Mouse (Mus musculus): ENCODE results near the gene Fgr.

Gene Fgr

DNA sequence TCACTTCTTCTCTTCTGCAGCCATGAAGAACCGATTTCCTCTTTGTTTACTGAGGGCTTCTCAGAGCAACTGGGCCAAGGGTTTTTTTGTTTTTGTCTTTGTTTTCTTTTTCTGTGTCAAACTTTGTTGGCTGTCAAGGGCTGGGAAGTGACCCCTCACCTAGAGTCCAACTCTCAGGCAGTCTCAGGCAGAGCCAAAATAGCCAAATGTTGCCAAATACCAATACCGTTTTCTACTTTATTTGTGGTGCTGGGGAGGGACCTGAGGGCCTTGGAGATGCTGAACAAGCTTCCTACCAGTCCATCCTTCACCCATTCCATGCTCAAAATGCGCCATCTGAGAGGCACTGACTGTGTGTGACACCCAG, 14.2 kb upstream of the Fgr start:
- no peak for DNase-seq

DNA sequence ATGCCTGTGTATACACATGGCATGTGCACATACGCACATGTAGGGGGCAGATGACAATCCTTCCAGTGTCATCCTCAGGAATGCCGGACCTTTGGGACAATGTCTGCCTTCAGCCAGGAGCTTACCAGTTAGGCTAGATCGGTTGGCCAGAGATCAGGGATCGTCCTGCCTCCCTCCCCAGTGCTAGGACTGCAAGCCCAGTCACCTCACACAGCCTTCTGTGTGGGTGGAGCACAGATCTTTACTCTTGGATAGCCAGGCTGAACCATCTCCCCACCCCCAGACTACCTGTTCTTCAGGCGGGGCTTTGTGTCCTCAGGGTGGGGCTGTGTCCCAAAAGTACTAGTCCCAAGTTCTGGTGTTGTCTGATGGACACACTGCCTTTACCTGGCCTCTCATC, 13.6 kb upstream of the Fgr start:
- no peak for DNase-seq

DNA sequence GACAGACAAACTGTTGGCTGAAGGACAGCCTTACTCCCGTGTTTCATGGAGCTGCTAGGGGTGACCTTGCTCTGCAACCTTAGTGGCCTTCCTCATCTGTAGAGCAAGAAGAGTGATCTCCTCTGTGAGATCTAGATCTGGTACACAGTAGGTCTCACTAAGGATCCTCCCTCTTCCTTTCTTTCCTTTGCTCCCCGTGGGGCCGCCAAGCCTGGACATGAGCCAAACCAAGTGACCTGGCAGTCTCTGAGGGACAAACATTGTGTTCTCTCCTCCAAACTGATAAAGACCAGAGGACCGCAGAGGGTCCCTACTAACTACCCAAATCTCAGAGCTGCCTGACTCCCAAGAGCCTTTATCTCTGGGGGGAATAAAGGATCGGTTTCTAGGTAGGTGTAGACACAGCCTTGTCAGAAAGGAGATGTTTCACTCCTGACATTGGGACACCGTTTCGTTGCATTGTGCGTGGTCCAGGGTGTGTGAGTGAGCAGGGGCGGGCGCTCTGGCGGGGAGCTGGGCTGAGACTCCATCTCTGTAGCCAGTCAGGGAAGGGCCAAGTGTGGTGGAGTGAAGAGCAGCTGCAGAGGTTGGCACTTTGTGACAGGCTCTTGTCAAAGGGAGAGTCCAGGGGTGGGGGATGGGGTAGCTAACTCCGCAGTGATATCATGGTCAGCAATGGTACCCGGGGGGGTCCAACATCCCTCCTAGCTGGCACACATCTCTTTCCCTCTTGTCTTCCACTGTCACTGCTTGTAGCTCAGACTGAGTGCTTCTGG, 12.8 kb upstream of the Fgr start:
- DNase-seq: no peak

DNA sequence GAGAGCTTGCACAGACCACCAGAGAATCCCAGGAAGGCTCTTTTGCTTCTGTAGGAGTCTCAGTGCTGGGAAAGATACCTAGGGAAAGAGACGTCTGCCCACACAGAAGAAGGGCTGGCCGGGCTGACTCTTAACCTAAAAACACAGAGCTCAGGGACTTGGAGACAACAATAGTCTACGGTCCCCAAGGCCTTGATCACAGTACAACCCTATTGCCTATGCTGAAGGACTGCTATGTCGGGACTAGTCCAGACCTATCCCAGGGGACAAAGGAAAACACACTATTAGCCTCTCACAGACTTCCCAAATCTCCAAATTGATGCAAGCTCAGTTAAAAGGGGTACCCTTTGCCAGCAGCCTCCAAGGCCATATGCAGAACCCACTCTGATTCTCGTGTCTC, 12.0 kb upstream of the Fgr start:
- DNase-seq: no peak

DNA sequence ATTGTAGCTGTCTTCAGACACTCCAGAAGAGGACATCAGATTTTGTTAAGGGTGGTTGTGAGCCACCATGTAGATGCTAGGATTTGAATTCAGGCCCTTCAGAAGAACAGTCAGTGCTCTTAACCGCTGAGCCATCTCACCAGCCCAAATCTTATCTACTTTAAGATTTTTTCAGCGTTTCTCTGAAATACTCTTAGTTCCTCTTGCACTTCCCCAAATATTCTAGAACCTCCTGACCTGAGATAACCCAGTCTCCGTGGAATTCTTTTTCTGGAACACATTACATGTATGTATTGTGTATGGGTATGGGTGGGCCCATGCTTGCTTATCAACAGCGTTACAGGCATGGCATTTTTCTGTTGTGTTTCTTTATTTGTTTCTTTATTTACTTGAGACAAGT, 11.3 kb upstream of the Fgr start:
- no peak for DNase-seq

DNA sequence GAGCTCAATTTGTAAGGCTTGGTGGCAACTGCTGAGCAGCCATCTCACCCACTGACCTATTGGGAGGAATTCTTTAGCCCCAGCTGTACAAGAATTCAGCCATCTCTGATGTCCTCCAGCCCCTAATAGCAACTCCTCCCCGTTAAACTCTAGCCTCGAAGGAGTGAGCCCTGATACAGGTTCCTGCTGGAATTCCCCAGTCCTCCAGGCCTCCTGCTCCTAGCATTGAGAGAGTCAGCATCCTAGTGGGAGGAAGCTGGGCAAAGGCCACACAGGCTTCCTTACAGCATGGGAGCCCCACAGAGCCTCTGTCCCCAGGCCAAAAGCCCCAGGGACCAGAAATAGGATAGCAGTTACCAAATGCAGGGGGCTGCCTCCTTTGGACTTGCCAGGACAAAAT, 10.5 kb upstream of the Fgr start:
- DNase-seq: no peak

DNA sequence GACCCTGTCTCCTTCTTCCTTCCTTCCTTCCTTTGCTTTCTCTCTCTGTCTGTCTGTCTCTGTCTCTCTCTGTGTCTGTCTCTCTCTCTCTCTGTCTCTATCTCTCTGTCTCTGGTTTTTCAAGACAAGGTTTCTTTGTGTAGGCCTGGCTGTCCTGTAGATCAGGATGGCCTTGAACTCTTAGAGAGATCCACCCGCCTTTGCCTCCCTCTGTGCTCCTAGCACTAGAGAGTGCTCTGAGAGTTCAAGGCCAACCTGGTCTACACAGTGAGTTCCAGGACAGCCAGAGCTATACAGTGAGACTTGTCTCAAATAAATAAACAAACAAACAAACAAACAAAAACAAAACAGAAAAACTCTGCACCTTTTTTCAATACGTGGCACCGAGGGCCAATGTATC, 9.8 kb upstream of the Fgr start:
- no peak for DNase-seq

DNA sequence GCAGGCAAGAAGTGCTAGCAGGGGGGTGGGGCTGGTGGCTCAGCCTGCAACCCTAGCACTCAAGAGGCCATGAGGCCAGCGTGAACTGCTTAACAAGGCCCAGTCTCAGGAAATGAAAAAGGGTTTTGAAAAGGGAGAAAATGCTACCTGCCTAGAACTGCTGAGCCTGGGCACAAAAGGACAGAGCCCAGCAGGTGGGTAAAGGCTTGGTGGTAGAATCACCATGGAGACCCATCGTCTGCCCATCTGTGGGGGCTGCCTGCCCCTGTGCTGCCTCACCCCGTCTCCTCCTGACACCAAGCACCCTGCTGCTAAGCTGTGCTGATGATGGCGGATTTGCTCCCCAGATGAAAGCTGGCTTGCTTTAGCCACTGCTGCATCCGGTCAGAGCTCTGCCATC, 9.4 kb upstream of the Fgr start:
- no peak for DNase-seq

DNA sequence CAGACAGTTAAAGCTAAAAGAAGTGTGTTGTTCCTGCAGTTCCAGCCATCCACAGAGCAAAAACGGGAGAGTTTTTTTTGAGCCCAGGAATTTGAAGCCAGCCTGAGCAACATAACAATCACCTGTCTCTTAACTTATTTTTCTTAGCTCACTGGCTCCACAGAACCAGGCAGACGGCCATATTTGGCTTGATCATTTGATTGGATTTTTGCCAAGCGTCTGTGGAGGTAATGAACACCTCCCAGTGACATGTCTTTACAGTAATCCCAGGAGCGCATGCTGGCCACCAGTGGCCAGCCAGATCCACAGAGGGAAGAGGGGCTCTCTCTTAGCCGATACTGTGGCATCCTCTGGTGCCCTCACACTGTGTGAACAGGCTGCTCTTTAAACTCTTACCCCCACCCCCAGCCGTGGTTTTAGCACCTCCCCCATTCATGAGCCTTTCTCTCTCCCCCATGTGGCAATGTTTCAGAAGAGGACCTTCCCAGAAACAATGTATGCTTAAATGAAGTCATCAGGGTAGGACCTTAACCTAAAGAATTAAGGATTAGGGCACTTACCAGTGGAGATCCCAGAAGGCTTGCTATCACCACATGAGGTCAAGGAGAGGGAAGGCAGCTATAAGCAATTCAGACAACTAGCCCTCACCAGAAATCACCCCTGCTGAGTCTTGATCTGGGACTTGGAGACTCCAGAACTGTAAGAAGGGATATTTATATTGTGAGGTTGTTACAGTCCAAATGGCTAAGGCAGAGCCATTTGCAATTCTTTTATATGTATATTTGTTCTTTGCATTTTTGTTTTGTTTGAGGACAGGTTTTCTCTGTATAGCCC, 5.6 kb upstream of the Fgr start:
- DNase-seq: no peak

DNA sequence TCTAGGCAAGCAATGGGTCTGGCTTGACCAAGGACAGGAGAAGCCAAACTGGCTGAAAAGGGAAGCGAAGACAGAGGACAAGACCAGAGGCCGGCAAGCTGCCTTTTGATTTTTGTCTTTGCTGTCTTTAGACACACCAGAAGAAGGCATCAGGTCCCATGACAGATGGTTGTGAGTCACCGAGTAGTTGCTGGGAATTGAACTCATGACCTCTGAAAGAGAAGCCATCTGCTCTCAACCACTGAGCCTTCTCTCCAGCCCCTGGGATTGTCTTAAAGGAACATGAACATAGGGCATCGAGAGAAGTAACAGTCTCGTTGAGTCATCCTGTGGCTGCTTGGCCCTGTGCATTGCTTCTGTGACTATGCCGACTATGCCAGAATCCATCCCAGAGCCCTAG, 2.3 kb upstream of the Fgr start:
- DNase-seq: no peak

DNA sequence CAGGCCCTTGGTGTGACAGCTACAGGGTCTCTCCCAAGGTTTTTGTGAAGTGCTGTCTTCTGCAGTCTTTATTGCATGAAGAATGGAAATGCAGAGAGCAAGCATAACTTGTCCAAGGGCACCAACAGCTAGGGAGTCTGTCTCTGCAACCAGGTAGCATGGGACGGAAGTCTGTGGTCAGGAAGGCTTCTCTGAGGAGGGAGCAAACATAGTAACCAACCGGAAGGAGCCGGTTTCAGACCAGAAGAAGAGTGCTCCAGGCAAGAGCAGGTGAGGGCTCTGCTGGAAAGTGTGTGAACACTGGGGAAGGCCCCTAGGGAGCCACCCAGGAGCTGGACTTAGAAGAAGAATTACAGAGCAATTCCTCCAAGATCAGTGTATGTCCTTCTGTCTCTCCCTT, 1.8 kb upstream of the Fgr start:
- DNase-seq: no peak

DNA sequence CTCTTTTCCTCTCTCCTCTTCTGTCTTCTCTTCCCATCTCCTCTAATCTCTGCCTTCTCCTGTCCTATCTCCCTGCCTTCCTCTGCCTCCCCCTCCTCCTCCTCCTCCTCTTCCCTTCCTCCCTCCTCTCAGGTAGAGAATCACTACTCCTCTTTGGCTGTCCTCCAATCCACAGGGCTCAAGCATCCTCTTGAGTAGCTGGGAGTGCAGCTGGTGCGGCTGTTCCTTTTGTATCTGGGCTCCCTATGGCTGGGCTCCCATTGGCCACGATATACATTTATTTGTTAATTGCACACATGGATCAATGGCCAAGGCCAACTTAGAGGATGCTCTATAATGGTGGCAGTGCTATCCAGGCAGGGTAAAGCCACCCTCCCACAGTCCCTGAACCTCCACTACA, 1.3 kb upstream of the Fgr start:
- DNase-seq: no peak

DNA sequence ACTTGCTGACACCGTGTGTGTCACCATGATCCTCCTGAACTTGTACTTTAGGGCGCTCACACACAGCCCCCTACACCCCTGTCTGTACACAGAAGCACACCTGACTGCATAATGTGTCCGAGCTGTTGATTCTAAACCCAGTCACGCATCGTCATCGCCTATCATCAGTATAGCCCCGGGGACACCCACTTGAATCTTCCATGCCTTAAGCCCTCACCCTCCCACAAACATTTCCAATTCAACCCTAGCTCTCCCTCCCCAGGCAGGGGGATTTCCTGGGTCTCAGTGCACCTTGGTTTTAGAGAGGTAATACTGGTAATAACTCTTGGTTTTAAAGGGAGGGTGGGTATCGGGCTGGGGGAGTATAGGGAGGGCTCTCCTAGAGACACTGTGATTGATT, 709 bp upstream of the Fgr start:
- no peak for DNase-seq

DNA sequence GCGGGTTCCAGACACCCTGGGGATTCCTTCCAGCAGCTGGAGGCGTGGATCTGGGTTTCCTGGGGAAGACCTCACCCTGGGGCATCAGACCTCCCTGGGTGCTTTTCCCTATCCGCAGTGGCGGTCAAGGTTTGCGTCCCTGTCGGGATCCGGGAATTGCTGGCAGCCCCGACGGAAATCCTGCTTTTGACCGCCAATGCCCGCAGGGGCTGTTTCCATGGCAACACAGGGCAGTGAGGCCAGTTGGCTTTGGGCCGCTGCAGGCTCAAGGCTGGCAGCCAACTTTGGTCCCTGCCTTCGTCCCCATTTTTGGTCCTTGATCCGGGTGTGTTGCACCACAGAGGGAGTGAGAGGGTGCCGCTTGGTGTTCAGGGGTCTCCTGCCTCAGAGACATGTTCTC, 1.0 kb downstream of the Fgr start:
- DNase-seq: peak; percentile 56

DNA sequence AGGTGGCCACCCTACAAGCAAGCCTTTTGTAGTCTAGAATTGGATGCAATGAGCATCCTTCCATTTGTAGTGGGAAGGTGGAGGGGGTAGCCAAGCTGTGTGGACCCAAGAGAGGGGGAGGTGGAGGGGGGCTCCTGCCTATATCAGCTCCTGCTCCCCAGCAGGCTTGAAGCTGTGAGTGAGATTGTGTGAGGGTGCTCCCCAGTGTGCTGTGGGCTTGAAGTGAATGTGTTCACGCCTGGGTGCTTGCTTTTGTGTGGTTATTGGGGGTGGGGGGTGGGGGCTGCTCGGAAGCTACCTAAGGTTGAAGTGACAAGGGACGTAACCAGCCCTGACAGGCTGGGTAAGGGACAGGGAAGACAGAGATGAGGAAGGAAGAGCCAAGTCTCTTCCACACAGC, 1.9 kb downstream of the Fgr start:
- DNase-seq: no peak

DNA sequence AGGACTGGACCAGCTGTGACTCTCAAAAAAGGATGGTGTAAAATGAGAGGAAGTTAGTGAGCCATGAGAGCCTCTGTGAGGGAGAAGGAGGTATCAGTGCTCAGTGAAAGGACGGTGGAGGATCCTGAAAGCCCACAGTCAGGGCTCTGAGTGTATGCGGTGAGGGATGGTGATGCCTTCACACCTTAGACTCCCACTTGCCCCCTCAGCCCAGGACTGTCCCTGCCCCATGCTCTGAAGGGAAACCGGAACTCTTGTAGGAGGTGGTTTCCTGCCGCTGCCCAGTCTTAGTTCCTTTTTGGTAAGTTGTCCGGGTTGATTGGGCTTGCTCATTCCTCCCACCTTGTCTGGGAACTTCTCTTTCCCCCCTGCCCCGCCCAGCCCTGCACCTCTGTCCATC, 2.8 kb downstream of the Fgr start:
- DNase-seq: no peak

DNA sequence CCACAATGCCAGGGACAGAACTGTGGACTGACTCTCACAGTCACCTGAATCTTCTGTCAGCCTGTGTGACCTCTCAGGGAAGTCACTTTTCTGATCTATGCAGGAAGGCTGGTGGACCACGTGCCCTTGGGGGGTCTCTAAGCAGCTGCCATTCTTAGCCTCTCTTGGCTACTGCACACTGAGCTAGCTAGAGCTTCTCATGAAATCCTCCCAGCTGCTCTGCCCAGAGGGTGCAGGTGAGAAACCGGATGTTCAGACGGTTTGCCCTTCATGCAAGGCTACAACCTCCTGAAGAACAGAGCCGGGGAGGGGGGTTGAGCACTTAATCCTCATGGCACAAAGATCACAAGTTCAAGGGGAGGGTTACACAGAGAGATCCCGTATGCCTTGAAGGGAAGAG, 3.7 kb downstream of the Fgr start:
- DNase-seq: no peak

DNA sequence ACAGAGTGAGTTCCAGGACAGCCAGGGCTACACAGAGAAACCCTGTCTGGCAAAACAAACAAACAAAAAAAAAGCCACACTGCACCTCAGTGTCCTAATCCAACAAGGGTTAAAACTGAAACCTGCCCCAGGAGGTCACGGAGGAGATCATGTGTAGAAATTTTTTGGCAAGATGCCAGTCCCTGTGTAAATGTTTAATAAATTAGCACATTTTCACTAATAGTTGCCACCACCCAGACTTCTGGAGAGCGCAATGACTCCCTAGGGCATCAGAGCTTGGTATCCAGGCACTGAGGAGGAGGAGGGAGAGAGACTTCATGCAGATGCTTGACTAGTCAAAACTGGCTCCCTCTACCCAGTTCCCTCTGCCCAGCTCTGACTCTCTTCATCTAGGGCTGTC, 5.3 kb downstream of the Fgr start:
- no peak for DNase-seq

DNA sequence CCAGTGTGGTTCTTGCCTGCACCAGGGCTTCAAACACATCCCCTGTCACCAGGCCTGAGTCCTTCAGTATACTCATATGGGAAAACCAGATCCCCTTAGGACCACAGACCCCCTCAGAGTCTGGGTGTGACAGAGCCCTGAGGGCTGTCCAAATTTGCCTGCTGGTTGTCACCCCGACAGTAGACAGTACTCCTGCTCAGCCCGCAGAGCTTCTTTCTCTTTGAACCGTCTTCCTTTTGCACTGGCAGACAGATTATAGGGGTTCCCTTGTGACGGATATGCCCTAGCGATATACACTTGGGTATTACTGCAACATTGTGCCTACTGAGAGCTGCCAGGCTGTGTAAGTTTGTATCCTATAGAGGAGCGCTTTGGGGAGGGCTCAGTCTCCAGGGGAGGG, 7.7 kb downstream of the Fgr start:
- DNase-seq: no peak

DNA sequence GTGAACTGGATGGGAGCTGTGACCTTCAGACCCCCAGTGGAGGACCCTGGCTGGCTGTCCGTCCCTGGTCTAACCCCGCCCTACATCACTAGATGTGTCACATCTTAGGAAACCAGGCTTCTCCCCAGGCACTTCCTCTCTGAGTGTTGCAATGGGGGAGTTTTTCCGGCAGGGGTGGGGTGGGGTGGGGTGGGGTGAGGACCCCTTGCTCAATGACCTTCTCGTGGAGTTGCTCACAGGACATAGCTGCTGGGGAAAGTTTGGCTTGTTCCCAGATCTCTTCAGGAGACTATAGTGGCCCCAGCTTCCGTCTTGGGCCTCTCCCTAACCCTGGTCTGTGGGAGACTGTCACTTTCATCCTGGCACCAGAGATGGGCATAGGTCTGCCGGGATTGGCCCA, 9.1 kb downstream of the Fgr start:
- DNase-seq: no peak

DNA sequence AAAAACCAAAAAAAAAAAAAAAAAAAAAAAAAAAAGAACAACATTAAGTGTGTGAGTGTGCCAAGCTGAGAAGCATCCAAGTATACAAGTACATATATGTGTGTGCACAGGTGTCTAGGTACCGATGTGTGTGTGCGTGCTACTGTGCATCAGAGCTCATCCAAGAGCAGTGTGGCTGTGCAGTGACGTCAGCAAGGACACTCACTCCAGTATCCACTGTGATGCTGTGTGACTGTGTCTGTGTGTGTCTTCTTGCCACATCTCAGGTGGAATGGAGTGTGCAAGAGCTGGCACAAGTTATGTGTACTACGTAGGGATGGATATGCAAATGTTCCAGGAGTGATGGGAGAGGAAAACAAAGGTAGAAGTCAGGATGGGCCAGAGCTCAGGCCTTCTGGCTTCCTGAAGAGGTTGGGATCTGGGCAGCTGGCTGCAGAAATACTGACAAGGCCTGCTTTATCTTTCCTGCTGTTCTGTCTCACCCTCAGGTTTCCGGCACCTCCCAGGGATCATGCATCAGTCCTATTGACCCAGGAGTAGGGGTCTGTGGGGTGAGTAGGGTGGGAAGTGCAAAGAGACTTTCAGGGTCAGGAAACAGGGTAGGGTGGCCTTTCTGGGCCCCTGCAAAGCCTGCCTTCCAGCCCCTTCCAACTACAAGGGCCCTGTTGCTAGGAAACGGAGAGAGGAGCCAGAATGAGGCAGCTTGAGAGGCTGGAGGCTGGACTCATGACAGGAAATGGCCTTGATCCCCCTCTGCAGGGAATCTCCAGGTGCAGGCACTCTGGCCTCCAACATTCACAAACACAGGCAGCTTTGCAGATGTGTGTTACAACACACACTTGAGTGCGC, 10.0 kb downstream of the Fgr start:
- DNase-seq: peak; percentile 40

DNA sequence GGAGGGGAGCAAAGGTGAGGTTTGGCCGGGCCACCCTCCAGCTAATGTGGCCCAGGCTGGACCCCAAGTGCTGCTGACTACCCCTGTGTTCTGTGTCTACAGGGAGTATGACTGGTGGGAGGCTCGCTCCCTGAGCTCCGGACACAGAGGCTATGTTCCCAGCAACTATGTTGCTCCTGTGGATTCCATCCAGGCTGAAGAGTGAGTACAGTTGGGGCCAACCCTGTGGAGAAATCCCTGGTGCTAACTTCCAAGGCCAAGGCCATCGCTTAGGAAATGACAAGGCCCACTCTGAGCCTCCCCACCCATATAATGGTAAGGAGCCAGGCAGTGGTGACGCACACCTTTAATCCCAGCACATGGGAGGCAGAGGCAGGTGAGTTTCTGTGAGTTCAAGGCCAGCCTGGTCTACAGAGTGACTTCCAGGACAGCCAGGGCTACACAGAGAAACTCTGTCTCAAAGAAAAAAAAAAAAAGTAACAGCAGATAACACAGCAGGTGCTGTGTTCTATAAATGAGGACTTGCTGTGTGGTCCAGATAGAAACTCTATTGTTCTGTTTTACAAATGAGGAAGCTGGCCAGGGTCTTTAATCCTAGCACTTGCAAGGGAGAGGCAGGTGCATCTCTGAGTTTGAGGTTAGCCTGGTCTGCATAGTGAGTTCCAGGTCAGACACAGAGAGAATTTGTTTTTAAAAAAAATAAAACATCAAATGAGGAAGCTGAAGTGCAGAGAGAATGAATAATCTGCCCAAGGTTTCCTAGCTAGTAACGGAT, 14.9 kb downstream of the Fgr start:
- DNase-seq: no peak

DNA sequence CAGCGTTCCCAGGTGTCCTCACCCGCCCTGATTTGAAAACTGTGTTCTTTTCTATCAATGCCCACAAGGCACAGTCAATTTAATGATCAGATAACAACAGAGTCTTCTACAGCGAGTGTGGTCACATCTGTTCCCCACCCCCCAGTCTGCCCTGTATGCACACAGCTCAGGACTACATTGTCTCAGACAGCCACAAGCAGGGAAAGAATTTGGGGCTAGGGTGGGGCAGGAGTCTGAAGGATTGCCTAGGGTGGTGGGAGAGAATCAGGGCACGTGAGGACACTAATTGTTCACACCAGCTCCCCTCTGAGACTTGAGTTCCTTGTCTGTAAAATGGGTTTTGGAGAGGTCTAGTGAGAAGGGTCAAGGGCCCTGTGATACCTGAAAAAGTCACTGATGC, 19.7 kb downstream of the Fgr start:
- no peak for DNase-seq
